Mouse (Mus musculus): ENCODE measurements around the gene Higd1a. TPM values are rescaled to one million over a fixed set of nuclear protein-coding genes. Genes with fewer than 3 reads are reported as not detected.
A peak's percentile ranks its signal among the peaks of the same experiment; 100 is the strongest.

Higd1a gene
- polyA plus RNA-seq, 1 experiment from 2014 or later: 214 TPM

GRCm38 (mm10) chr9:121856649-121857416 lies 1.3 kb downstream of the Higd1a start:
- H3K4me1 ChIP-seq (replicated peaks; ENCODE audit: control insufficient read depth, insufficient read depth, low read length): peaks cover 14% of the 10 kb centered on the region
- no peaks in the 10 kb centered on the region for H3K9me3 ChIP-seq (ENCODE audit: control insufficient read depth, low read length)
- no peaks in the 10 kb centered on the region for H3K27me3 ChIP-seq (replicated peaks; ENCODE audit: control insufficient read depth, insufficient read depth, low read length)
- 2% methylated on average over 38 of the region's 39 CpGs for WGBS
- H3K36me3 ChIP-seq (ENCODE audit: control insufficient read depth, insufficient read depth, low read length): no peaks in the 10 kb centered on the region
- H3K27ac ChIP-seq (ENCODE audit: low read depth, low read length): peak overlapping the region; percentile 91
- no peak for DNase-seq (ENCODE audit: low spot score)
- H3K4me2 ChIP-seq: peak overlapping the region; percentile 89
- ATAC-seq (replicated peaks; ENCODE audit: low FRiP score): peak; percentile 43
- peak overlapping the region; percentile 92 for H3K4me3 ChIP-seq (ENCODE audit: low read depth, low read length)
- peak overlapping the region; percentile 92 for H3K9ac ChIP-seq (ENCODE audit: low read depth, low read length)

GRCm38 (mm10) chr9:121854246-121854645 lies 3.9 kb downstream of the Higd1a start:
- Histone ChIP-seq H3K36me3 (ENCODE audit: control insufficient read depth, insufficient read depth, low read length) (peaks cover 4% of the 10 kb centered on the region; the same call in 1 of the 2 replicates), H3K4me1 (replicated peaks; ENCODE audit: control insufficient read depth, insufficient read depth, low read length) (peaks cover 14% of the 10 kb centered on the region), H3K27ac (ENCODE audit: low read depth, low read length) (no peak overlapping the region), H3K27me3 (replicated peaks; ENCODE audit: control insufficient read depth, insufficient read depth, low read length) (no peaks in the 10 kb centered on the region), H3K9ac (ENCODE audit: low read depth, low read length) (no peak overlapping the region), H3K4me3 (ENCODE audit: low read depth, low read length) (no peak overlapping the region), H3K4me2 (no peak overlapping the region), H3K9me3 (ENCODE audit: control insufficient read depth, low read length) (no peaks in the 10 kb centered on the region)
- 93% methylated on average over 3 of the region's 3 CpGs for WGBS
- DNase-seq (ENCODE audit: low spot score) (no peak), ATAC-seq (replicated peaks; ENCODE audit: low FRiP score) (no peak)

GRCm38 (mm10) chr9:121847842-121848241 lies 10.3 kb downstream of the Higd1a start:
- no peaks in the 10 kb centered on the region for H3K9me3 ChIP-seq (ENCODE audit: control insufficient read depth, low read length)
- DNase-seq (ENCODE audit: low spot score) (no peak), ATAC-seq (replicated peaks; ENCODE audit: low FRiP score) (peak; percentile 56; the same call in 1 of the 2 replicates)
- WGBS: 79% methylated on average over 5 of the region's 5 CpGs
- no peaks in the 10 kb centered on the region for H3K4me1 ChIP-seq (replicated peaks; ENCODE audit: control insufficient read depth, insufficient read depth, low read length)
- H3K4me2 ChIP-seq: no peak overlapping the region
- no peak overlapping the region for H3K27ac ChIP-seq (ENCODE audit: low read depth, low read length)
- H3K36me3 ChIP-seq (ENCODE audit: control insufficient read depth, insufficient read depth, low read length): peaks cover 8% of the 10 kb centered on the region; the same call in 1 of the 2 replicates
- H3K4me3 ChIP-seq (ENCODE audit: low read depth, low read length): no peak overlapping the region
- no peaks in the 10 kb centered on the region for H3K27me3 ChIP-seq (replicated peaks; ENCODE audit: control insufficient read depth, insufficient read depth, low read length)
- no peak overlapping the region for H3K9ac ChIP-seq (ENCODE audit: low read depth, low read length)

- H3K36me3 ChIP-seq (ENCODE audit: control insufficient read depth, insufficient read depth, low read length): peaks cover 8% of the 10 kb centered on the region; the same call in 1 of the 2 replicates
- no peak overlapping the region for H3K9ac ChIP-seq (ENCODE audit: low read depth, low read length)
- no peak for DNase-seq (ENCODE audit: low spot score)
- 93% methylated on average over 4 of the region's 4 CpGs for WGBS
- H3K4me3 ChIP-seq (ENCODE audit: low read depth, low read length): no peak overlapping the region
- H3K9me3 ChIP-seq (ENCODE audit: control insufficient read depth, low read length): no peaks in the 10 kb centered on the region
- no peak overlapping the region for H3K27ac ChIP-seq (ENCODE audit: low read depth, low read length)
- no peak for ATAC-seq (replicated peaks; ENCODE audit: low FRiP score)
- H3K4me2 ChIP-seq: no peak overlapping the region
- H3K27me3 ChIP-seq (replicated peaks; ENCODE audit: control insufficient read depth, insufficient read depth, low read length): no peaks in the 10 kb centered on the region
- H3K4me1 ChIP-seq (replicated peaks; ENCODE audit: control insufficient read depth, insufficient read depth, low read length): no peaks in the 10 kb centered on the region
Measured at GRCm38 (mm10) chr9:121847138-121847537, 11.0 kb downstream of the Higd1a start.

- Histone ChIP-seq H3K9me3 (ENCODE audit: control insufficient read depth, low read length) (no peaks in the 10 kb centered on the region), H3K4me1 (replicated peaks; ENCODE audit: control insufficient read depth, insufficient read depth, low read length) (no peaks in the 10 kb centered on the region), H3K27me3 (replicated peaks; ENCODE audit: control insufficient read depth, insufficient read depth, low read length) (no peaks in the 10 kb centered on the region), H3K36me3 (ENCODE audit: control insufficient read depth, insufficient read depth, low read length) (peaks cover 8% of the 10 kb centered on the region; the same call in 1 of the 2 replicates), H3K9ac (ENCODE audit: low read depth, low read length) (no peak overlapping the region), H3K4me2 (no peak overlapping the region), H3K4me3 (ENCODE audit: low read depth, low read length) (no peak overlapping the region), H3K27ac (ENCODE audit: low read depth, low read length) (no peak overlapping the region)
- ATAC-seq (replicated peaks; ENCODE audit: low FRiP score) (no peak), DNase-seq (ENCODE audit: low spot score) (no peak)
- 47% methylated on average over 10 of the region's 10 CpGs for WGBS
Measured at GRCm38 (mm10) chr9:121846526-121847118, 11.5 kb downstream of the Higd1a start.

- Histone ChIP-seq H3K27me3 (replicated peaks; ENCODE audit: control insufficient read depth, insufficient read depth, low read length) (peaks cover 8% of the 10 kb centered on the region; the same call in 1 of the 2 replicates), H3K9me3 (ENCODE audit: control insufficient read depth, low read length) (no peaks in the 10 kb centered on the region), H3K4me1 (replicated peaks; ENCODE audit: control insufficient read depth, insufficient read depth, low read length) (peaks cover 3% of the 10 kb centered on the region; the same call in 1 of the 2 replicates), H3K27ac (ENCODE audit: low read depth, low read length) (no peak overlapping the region), H3K4me3 (ENCODE audit: low read depth, low read length) (no peak overlapping the region), H3K4me2 (no peak overlapping the region), H3K9ac (ENCODE audit: low read depth, low read length) (no peak overlapping the region), H3K36me3 (ENCODE audit: control insufficient read depth, insufficient read depth, low read length) (peaks cover 3% of the 10 kb centered on the region; the same call in 1 of the 2 replicates)
- WGBS: 87% methylated on average over 2 of the region's 2 CpGs
- no peak for DNase-seq (ENCODE audit: low spot score)
- ATAC-seq (replicated peaks; ENCODE audit: low FRiP score): no peak
Measured at GRCm38 (mm10) chr9:121842914-121843313, 15.2 kb downstream of the Higd1a start.

GRCm38 (mm10) chr9:121839622-121839965 lies 18.6 kb downstream of the Higd1a start:
- Histone ChIP-seq H3K9ac (ENCODE audit: low read depth, low read length) (peak overlapping the region; percentile 35; the same call in 1 of the 2 replicates), H3K9me3 (ENCODE audit: control insufficient read depth, low read length) (no peaks in the 10 kb centered on the region), H3K4me3 (ENCODE audit: low read depth, low read length) (peak overlapping the region; percentile 47), H3K27ac (ENCODE audit: low read depth, low read length) (no peak overlapping the region), H3K4me2 (peak overlapping the region; percentile 80), H3K4me1 (replicated peaks; ENCODE audit: control insufficient read depth, insufficient read depth, low read length) (peaks cover 3% of the 10 kb centered on the region; the same call in 1 of the 2 replicates), H3K36me3 (ENCODE audit: control insufficient read depth, insufficient read depth, low read length) (no peaks in the 10 kb centered on the region; the same call in 1 of the 2 replicates), H3K27me3 (replicated peaks; ENCODE audit: control insufficient read depth, insufficient read depth, low read length) (peaks cover 8% of the 10 kb centered on the region; the same call in 1 of the 2 replicates)
- DNase-seq (ENCODE audit: low spot score) (no peak), ATAC-seq (replicated peaks; ENCODE audit: low FRiP score) (0 out of 2 replicates have a peak, but pooled peaks have one; percentile 8)
- WGBS: 44% methylated on average over 7 of the region's 7 CpGs

- peak within 1 kb of the TSS; percentile 80 for H3K4me2 ChIP-seq
- H3K36me3 ChIP-seq (ENCODE audit: control insufficient read depth, insufficient read depth, low read length): no peaks in the 10 kb centered on the region; the same call in 1 of the 2 replicates
- no peaks in the 10 kb centered on the region for H3K9me3 ChIP-seq (ENCODE audit: control insufficient read depth, low read length)
- DNase-seq (ENCODE audit: low spot score) (peak; percentile 81), ATAC-seq (replicated peaks; ENCODE audit: low FRiP score) (peak; percentile 74)
- H3K4me3 ChIP-seq (ENCODE audit: low read depth, low read length): peak within 1 kb of the TSS; percentile 47
- peaks cover 3% of the 10 kb centered on the region; the same call in 1 of the 2 replicates for H3K4me1 ChIP-seq (replicated peaks; ENCODE audit: control insufficient read depth, insufficient read depth, low read length)
- peak within 1 kb of the TSS; percentile 35 for H3K9ac ChIP-seq (ENCODE audit: low read depth, low read length)
- H3K27me3 ChIP-seq (replicated peaks; ENCODE audit: control insufficient read depth, insufficient read depth, low read length): peaks cover 8% of the 10 kb centered on the region; the same call in 1 of the 2 replicates
- H3K27ac ChIP-seq (ENCODE audit: low read depth, low read length): no peak within 1 kb of the TSS
- WGBS: 4% methylated on average over 61 of the region's 61 CpGs
Measured at GRCm38 (mm10) chr9:121838829-121839621, 19.1 kb downstream of the Higd1a start, which contains the start of gene Ccdc13. Gene Ccdc13, minus strand, starts transcription at chr9:121839461.
